Mouse (Mus musculus): ENCODE measurements at regions not wholly inside any gene's neighbourhood (a gene's known extent, or its start where the extent isn't known, plus 50 kb on each side); places are given as distances from the start of the nearest gene placed in this dataset.
A peak's percentile ranks its signal among the peaks of the same experiment; 100 is the strongest.

- H3K27ac ChIP-seq (ENCODE audit: low read depth) = peak overlapping the region; percentile 77
- DNase-seq (ENCODE audit: low spot score) = no peak
Observed at GRCm38 (mm10) chrX:99568244-99568643, 97.2 kb upstream of the Pja1 start.

GRCm38 (mm10) chrX:99567367-99568164, 96.5 kb upstream of the Pja1 start:
- H3K9me3 ChIP-seq (ENCODE audit: control insufficient read depth, low read length) = no peaks in the 10 kb centered on the region
- DNase-seq (ENCODE audit: low spot score) (peak; percentile 58), ATAC-seq (replicated peaks; ENCODE audit: low FRiP score, low TSS enrichment, low read depth) (peak; percentile 78)
- H3K4me1 ChIP-seq (replicated peaks; ENCODE audit: control insufficient read depth, insufficient read depth, low read length) = no peaks in the 10 kb centered on the region; the same call in 1 of the 2 replicates
- H3K36me3 ChIP-seq (ENCODE audit: control insufficient read depth, insufficient read depth, low read length) = no peaks in the 10 kb centered on the region
- peak overlapping the region; percentile 33 for H3K4me2 ChIP-seq (ENCODE audit: low read length)
- H3K27me3 ChIP-seq (replicated peaks; ENCODE audit: control insufficient read depth, insufficient read depth, low read length) = peaks cover 16% of the 10 kb centered on the region
- WGBS = 18% methylated on average over 27 of the region's 28 CpGs
- no peak overlapping the region for H3K9ac ChIP-seq (ENCODE audit: low read length)
- H3K27ac ChIP-seq (ENCODE audit: low read depth) = peak overlapping the region; percentile 77
- H3K4me3 ChIP-seq (ENCODE audit: low read depth, low read length) = no peak overlapping the region

More at GRCm38 (mm10) chrX:99568244-99568643, 97.2 kb upstream of the Pja1 start:
- Histone ChIP-seq H3K4me3 (ENCODE audit: low read depth, low read length) (no peak overlapping the region), H3K27me3 (replicated peaks; ENCODE audit: control insufficient read depth, insufficient read depth, low read length) (peaks cover 16% of the 10 kb centered on the region), H3K4me1 (replicated peaks; ENCODE audit: control insufficient read depth, insufficient read depth, low read length) (no peaks in the 10 kb centered on the region; the same call in 1 of the 2 replicates), H3K9me3 (ENCODE audit: control insufficient read depth, low read length) (no peaks in the 10 kb centered on the region), H3K4me2 (ENCODE audit: low read length) (peak overlapping the region; percentile 33; the same call in 1 of the 2 replicates), H3K9ac (ENCODE audit: low read length) (no peak overlapping the region), H3K36me3 (ENCODE audit: control insufficient read depth, insufficient read depth, low read length) (no peaks in the 10 kb centered on the region)
- ATAC-seq (replicated peaks; ENCODE audit: low FRiP score, low TSS enrichment, low read depth) = no peak
- WGBS = 18% methylated on average over 9 of the region's 10 CpGs

- Histone ChIP-seq H3K36me3 (ENCODE audit: control insufficient read depth, insufficient read depth, low read length) (no peaks in the 10 kb centered on the region), H3K27me3 (replicated peaks; ENCODE audit: control insufficient read depth, insufficient read depth, low read length) (peaks cover 17% of the 10 kb centered on the region), H3K27ac (ENCODE audit: low read depth) (no peak overlapping the region), H3K4me2 (ENCODE audit: low read length) (no peak overlapping the region), H3K4me1 (replicated peaks; ENCODE audit: control insufficient read depth, insufficient read depth, low read length) (no peaks in the 10 kb centered on the region), H3K9me3 (ENCODE audit: control insufficient read depth, low read length) (no peaks in the 10 kb centered on the region), H3K4me3 (ENCODE audit: low read depth, low read length) (no peak overlapping the region), H3K9ac (ENCODE audit: low read length) (no peak overlapping the region)
- DNase-seq (ENCODE audit: low spot score) = no peak
- no peak for ATAC-seq (replicated peaks; ENCODE audit: low FRiP score, low TSS enrichment, low read depth)
- WGBS = 75% methylated on average over 8 of the region's 8 CpGs
Observed at GRCm38 (mm10) chrX:99561995-99562394, 90.9 kb upstream of the Pja1 start.

GRCm38 (mm10) chrX:99560699-99561098, 89.6 kb upstream of the Pja1 start:
- DNase-seq (ENCODE audit: low spot score) (no peak), ATAC-seq (replicated peaks; ENCODE audit: low FRiP score, low TSS enrichment, low read depth) (no peak)
- no peak overlapping the region for H3K4me3 ChIP-seq (ENCODE audit: low read depth, low read length)
- H3K36me3 ChIP-seq (ENCODE audit: control insufficient read depth, insufficient read depth, low read length) = no peaks in the 10 kb centered on the region
- no peaks in the 10 kb centered on the region for H3K9me3 ChIP-seq (ENCODE audit: control insufficient read depth, low read length)
- no peak overlapping the region for H3K9ac ChIP-seq (ENCODE audit: low read length)
- 67% methylated on average over 2 of the region's 2 CpGs for WGBS
- H3K4me2 ChIP-seq (ENCODE audit: low read length) = no peak overlapping the region
- H3K27ac ChIP-seq (ENCODE audit: low read depth) = no peak overlapping the region
- H3K4me1 ChIP-seq (replicated peaks; ENCODE audit: control insufficient read depth, insufficient read depth, low read length) = no peaks in the 10 kb centered on the region
- peaks cover 10% of the 10 kb centered on the region; the same call in 1 of the 2 replicates for H3K27me3 ChIP-seq (replicated peaks; ENCODE audit: control insufficient read depth, insufficient read depth, low read length)

- 41% methylated on average over 8 of the region's 8 CpGs for WGBS
- peaks cover 15% of the 10 kb centered on the region; the same call in 1 of the 2 replicates for H3K27me3 ChIP-seq (replicated peaks; ENCODE audit: control insufficient read depth, insufficient read depth, low read length)
- H3K9ac ChIP-seq (ENCODE audit: low read length) = no peak overlapping the region
- no peak overlapping the region for H3K4me2 ChIP-seq (ENCODE audit: low read length)
- H3K9me3 ChIP-seq (ENCODE audit: control insufficient read depth, low read length) = no peaks in the 10 kb centered on the region
- no peaks in the 10 kb centered on the region for H3K36me3 ChIP-seq (ENCODE audit: control insufficient read depth, insufficient read depth, low read length)
- H3K4me3 ChIP-seq (ENCODE audit: low read depth, low read length) = no peak overlapping the region
- no peak for ATAC-seq (replicated peaks; ENCODE audit: low FRiP score, low TSS enrichment, low read depth)
- no peak for DNase-seq (ENCODE audit: low spot score)
- no peaks in the 10 kb centered on the region for H3K4me1 ChIP-seq (replicated peaks; ENCODE audit: control insufficient read depth, insufficient read depth, low read length)
- H3K27ac ChIP-seq (ENCODE audit: low read depth) = no peak overlapping the region
Observed at GRCm38 (mm10) chrX:99556876-99557354, 85.8 kb upstream of the Pja1 start.

- Histone ChIP-seq H3K4me1 (replicated peaks; ENCODE audit: control insufficient read depth, insufficient read depth, low read length) (0 out of 2 replicates have a peak, but pooled peaks cover 1% of the 10 kb centered on the region), H3K27ac (ENCODE audit: low read depth) (no peak overlapping the region), H3K27me3 (replicated peaks; ENCODE audit: control insufficient read depth, insufficient read depth, low read length) (peaks cover 15% of the 10 kb centered on the region; the same call in 1 of the 2 replicates), H3K36me3 (ENCODE audit: control insufficient read depth, insufficient read depth, low read length) (no peaks in the 10 kb centered on the region), H3K9me3 (ENCODE audit: control insufficient read depth, low read length) (no peaks in the 10 kb centered on the region), H3K4me3 (ENCODE audit: low read depth, low read length) (no peak overlapping the region), H3K9ac (ENCODE audit: low read length) (no peak overlapping the region), H3K4me2 (ENCODE audit: low read length) (no peak overlapping the region)
- ATAC-seq (replicated peaks; ENCODE audit: low FRiP score, low TSS enrichment, low read depth) (no peak), DNase-seq (ENCODE audit: low spot score) (no peak)
- 59% methylated on average over 13 of the region's 13 CpGs for WGBS
Observed at GRCm38 (mm10) chrX:99555976-99556781, 85.1 kb upstream of the Pja1 start.

GRCm38 (mm10) chrX:99552778-99553177, 81.7 kb upstream of the Pja1 start:
- Histone ChIP-seq H3K27ac (ENCODE audit: low read depth) (no peak overlapping the region), H3K4me2 (ENCODE audit: low read length) (no peak overlapping the region), H3K27me3 (replicated peaks; ENCODE audit: control insufficient read depth, insufficient read depth, low read length) (peaks cover 21% of the 10 kb centered on the region; the same call in 1 of the 2 replicates), H3K9me3 (ENCODE audit: control insufficient read depth, low read length) (no peaks in the 10 kb centered on the region), H3K4me3 (ENCODE audit: low read depth, low read length) (no peak overlapping the region), H3K9ac (ENCODE audit: low read length) (no peak overlapping the region), H3K36me3 (ENCODE audit: control insufficient read depth, insufficient read depth, low read length) (no peaks in the 10 kb centered on the region), H3K4me1 (replicated peaks; ENCODE audit: control insufficient read depth, insufficient read depth, low read length) (peaks cover 15% of the 10 kb centered on the region; the same call in 1 of the 2 replicates)
- 68% methylated on average over 2 of the region's 2 CpGs for WGBS
- ATAC-seq (replicated peaks; ENCODE audit: low FRiP score, low TSS enrichment, low read depth) (no peak), DNase-seq (ENCODE audit: low spot score) (no peak)

- ATAC-seq (replicated peaks; ENCODE audit: low FRiP score, low TSS enrichment, low read depth) = no peak
- WGBS = 24% methylated on average over 7 of the region's 7 CpGs
- Histone ChIP-seq H3K27ac (ENCODE audit: low read depth) (no peak overlapping the region), H3K4me2 (ENCODE audit: low read length) (no peak overlapping the region), H3K36me3 (ENCODE audit: control insufficient read depth, insufficient read depth, low read length) (no peaks in the 10 kb centered on the region), H3K27me3 (replicated peaks; ENCODE audit: control insufficient read depth, insufficient read depth, low read length) (peaks cover 24% of the 10 kb centered on the region; the same call in 1 of the 2 replicates), H3K4me3 (ENCODE audit: low read depth, low read length) (no peak overlapping the region), H3K4me1 (replicated peaks; ENCODE audit: control insufficient read depth, insufficient read depth, low read length) (peaks cover 15% of the 10 kb centered on the region; the same call in 1 of the 2 replicates), H3K9ac (ENCODE audit: low read length) (no peak overlapping the region), H3K9me3 (ENCODE audit: control insufficient read depth, low read length) (no peaks in the 10 kb centered on the region)
- DNase-seq (ENCODE audit: low spot score) = no peak
Observed at GRCm38 (mm10) chrX:99550057-99550760, 79.1 kb upstream of the Pja1 start.

All from intestine, embryonic 14.5 days (tissue).